Mouse (Mus musculus) T-helper 17 cell (primary cell): ENCODE measurements around the gene Pxmp4.

ENCODE experiments used
- in situ Hi-C, 2 experiments: fragments of 300-600 bp; cut with MboI, MseI; formaldehyde crosslinking; loops; 1 replicate in 1 of 2; 2 replicates in 1 of 2; pipeline ENCODE4 v1.15.1; 2025; ENCODE audit warnings: high pct_unique_total_duplicates in 2 of 2

The Pxmp4 gene

GRCm38 (mm10) chr2:154572996-154573395 lies 30.5 kb downstream of the Pxmp4 start:
- in situ Hi-C loops: no loop called here

GRCm38 (mm10) chr2:154571976-154572375 lies 31.5 kb downstream of the Pxmp4 start:
- in situ Hi-C loops: no loop called here

DNA sequence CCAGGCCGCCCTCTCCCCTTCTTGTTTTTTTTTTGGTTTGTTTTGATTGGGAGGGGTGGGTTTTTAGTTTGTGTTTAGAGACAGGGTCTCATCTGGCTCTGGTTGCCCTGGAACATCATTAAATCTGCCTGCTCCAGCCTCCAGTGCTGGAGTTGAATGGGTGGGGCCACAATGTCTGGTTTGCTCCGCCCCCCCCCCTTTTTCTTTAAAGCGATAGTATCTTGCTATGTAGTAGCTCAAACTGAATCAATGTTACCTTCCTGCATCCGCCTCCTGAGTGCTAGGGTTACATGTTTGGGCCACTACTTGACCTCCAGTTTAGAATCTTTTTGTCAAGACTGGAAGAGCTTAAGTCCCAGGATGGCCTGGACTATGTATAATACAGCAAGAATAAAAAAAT lies 32.2 kb downstream of the Pxmp4 start:
- in situ Hi-C loops: no loop called here

- in situ Hi-C loops: no loop called here
Observed at GRCm38 (mm10) chr2:154570666-154571065, 32.8 kb downstream of the Pxmp4 start.

DNA sequence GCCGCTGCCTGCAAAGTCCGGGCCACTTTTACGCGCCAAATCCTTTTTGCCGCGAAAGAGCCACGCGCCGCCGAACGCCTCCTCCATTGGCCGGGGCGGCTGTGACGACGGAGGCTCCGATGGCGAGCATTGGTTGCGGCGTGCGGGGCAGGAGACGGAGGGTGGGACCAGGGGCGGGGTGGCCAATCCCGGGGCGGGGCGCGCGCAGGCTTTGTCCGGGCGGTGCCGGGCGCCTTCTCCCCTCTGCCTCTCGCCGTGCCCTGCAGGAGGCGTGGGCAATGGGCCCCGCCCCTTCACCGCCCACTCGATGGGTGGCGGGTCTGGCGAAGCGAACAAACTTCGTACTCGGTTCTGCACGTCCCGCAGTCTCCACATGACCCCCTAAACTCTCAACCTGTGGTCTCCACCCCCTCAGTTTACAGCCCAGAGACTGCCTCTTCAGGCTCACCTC lies 33.6 kb downstream of the Pxmp4 start, which contains the start of gene E2f1:
Gene E2f1, minus strand, starts transcription at position 57 of the 451 bp plus-strand sequence.
- in situ Hi-C loops: no loop called here

DNA sequence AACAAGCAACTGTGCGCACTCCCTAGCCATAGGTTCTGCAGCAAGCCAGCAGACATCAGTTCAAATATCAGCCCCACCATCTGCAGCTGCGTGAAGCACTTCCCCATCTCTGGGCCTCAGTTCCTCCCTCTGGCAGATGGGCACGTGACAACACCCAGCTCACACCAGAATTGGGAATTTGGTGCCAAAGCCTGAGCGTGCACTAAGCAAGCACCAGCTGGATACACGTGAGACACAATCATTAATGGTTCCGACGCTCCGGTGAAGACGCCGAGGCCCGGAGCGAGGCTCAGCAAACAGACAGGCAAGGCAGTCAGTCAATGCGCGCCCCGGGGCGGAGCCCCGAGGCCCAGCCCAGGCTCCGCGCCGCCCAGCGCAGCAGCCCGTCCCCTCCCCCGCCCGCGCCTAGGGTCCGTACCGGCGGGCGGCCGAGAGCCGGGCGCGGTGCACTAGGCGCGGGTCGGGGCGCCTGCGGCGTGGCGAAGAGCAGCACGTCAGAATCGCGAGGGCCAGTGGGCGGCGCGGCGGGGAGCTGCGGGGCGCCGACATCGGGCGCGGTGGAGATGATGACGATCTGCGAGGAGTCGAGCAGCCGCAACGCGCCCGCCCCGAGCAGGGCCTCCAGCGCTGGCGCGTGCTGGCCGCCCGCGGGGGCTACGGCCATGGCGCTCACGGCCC lies 34.3 kb downstream of the Pxmp4 start:
- in situ Hi-C loops: no loop called here

DNA sequence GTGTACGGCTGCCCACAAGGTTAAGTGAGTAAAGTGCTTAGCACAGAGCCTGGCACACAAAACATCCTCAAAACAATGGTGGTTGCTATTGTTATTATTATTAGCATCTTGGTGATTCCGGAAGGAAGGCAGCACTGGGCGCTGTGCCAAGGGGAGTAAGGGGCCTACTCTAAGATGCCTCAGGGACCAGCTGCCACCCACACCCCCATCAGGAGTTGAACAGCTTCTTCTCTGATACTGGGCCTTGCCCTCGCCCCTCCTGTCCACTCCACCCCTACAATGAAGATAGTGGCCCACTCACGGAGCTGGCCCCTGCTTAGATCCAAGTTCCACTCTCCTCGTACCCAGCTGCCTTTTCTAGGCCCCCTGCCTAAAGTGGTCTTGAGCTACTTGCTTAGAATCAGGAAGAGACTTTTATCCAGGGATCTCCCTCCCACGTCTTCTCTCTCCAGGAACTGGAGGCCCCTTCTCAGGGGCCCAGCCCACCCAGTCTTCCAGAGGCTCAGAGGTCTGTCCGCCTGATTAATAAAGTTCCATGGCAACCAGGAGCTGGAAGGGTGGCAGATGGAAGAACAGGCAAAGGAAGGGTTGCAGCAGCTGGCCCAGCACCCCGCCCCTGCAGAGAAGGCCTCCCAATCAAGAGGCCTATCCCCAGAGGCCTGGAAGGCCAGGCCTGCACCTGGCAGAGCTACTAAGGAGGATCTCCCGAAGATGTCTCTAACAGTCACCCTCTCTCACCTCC lies 35.0 kb downstream of the Pxmp4 start:
- in situ Hi-C loops: no loop called here

DNA sequence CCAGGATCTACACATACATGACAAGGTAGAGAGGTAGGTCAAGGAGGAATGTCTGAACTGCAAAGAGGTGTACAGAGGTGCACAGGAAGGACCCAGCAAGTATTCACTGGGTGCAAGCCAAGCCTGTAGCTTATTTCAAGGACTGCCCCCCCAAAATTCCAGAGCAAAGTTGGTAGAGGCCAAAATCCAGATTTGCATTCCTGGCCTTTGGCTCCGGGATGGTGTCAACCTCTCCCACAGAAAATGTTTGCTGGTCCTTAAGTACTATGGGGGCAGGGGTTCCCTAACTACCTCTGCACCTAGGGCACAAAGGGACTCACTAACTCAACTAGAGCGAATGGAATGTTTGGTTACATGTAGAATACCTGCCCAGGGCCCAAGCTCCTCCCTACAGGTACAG lies 35.7 kb downstream of the Pxmp4 start:
- in situ Hi-C loops: no loop called here

DNA sequence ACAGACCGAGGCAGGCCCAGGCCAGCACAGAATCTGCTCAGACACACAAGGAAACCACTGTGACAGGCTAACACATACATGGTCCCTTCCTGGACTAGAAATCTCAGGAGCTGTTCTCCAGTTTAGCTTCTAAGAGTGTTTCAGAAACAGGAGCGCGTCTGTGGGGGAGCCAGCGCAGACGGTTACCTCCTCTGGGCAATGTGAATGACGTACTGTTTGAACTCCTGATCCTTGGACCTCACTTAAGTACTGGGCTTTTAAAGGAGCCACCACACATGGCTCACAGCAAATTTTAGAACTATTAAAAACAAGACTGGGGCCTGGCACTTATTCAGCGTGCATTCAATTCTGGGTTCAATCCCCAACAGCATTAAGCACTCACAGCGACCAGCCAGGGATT lies 36.9 kb downstream of the Pxmp4 start:
- in situ Hi-C loops: no loop called here

GRCm38 (mm10) chr2:154565562-154565961 lies 37.9 kb downstream of the Pxmp4 start:
- in situ Hi-C loops: no loop called here

DNA sequence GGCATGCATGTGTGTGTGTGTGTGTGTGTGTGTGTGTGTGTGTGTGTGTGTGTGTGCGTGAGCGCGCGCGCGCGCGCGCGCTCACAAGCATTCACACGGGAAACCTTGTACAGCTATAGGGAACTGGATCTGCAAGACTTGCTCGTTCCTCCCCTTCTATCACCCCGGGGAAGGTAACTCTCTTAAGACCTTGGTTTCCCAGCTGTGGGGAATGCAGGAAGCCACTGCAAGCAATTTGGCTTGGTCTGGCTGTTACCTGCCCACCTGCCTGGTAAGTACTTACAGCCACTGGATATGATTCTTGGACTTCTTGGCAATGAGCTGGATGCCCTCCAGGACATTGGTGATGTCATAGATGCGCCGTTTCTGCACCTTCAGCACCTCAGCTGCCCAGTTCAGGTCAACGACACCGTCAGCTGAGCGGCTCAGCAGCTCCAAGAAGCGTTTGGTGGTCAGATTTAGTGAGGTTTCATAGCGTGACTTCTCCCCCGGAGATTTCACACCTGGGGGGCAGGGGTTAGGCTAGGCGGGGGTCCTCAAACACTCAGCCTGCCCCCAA lies 39.8 kb downstream of the Pxmp4 start:
- in situ Hi-C loops: no loop called here

GRCm38 (mm10) chr2:154558264-154559039 lies 45.1 kb downstream of the Pxmp4 start, which contains the start of gene Necab3:
Necab3 (minus strand) TSS chr2:154558890.
- in situ Hi-C loops: no loop called here

DNA sequence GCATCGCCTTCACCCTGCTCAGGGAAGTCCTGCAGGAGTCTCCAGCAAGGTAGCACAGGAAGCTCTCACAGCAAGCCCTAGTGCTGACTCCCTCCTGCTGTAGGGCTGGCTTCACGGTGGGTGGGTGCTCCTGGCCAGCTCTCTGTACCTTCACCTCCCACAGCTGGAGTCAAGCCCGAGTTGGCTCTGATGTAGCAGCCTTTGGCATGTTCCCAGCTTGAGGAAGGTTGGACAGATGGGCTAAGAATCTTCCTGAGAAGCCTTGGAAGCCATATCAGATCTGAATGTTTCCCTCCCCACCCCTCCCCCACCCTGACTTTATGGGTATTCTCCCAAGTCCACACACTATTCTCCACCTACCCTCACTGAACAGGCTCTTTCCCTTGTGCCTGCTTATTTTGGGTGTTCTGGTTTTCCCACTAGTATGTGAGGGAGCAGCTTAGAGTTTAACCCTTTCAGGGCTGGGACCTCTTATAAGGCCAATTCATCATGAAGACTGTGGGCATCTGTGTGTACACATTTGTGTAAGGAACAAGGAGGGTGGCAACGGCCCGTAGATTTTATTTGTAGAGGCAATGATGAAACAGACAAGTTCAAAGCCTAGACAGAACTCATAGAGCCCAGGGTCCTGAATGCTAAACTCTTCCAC lies 46.2 kb downstream of the Pxmp4 start:
- in situ Hi-C loops: no loop called here

GRCm38 (mm10) chr2:154555235-154555634 lies 48.3 kb downstream of the Pxmp4 start:
- in situ Hi-C loops: no loop called here

- in situ Hi-C loops: no loop called here
Observed at GRCm38 (mm10) chr2:154552424-154552907, 51.0 kb downstream of the Pxmp4 start.

DNA sequence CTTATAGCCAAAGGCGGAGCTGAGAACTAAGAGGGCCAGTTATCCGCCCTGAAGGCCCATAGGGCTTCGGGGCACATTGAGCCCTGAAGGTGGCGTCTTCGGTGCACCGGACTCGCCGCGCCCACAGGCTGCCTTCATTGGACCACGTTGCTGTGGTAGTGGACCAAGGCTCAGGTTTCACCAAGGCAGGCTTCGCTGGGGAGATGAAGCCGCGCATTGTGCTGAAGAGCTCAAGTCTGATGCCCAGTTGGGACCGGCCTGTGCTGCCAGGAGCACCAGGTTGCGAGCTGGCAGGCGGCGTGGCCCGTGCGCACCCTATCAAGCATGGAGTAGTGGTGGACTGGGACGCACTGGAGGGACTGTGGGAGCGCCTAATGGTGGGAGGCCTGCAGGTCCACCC lies 51.6 kb downstream of the Pxmp4 start:
- in situ Hi-C loops: no loop called here

DNA sequence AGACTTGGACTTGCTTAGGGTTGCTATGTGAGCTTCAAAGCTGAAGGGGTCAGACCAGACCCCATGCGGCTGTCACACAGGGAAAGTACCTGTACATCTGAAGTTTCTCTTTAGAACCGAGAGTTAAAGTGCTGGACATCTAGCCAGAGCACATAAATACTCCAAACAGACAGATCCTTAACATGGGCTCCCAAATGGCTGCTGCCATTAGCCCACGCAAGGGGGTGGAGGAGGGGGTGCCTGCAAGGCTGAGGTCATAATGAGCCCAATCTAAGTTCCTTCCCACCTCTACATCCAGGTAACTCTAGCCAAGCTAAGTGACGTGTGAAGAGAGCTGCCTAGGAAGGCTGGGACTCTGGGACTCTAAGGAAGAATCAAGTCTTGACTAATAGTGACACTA lies 52.0 kb downstream of the Pxmp4 start, which contains the start of gene Actl10:
Gene Actl10, plus strand, starts transcription at position 301 of the 400 bp plus-strand sequence.
- in situ Hi-C loops: no loop called here

DNA sequence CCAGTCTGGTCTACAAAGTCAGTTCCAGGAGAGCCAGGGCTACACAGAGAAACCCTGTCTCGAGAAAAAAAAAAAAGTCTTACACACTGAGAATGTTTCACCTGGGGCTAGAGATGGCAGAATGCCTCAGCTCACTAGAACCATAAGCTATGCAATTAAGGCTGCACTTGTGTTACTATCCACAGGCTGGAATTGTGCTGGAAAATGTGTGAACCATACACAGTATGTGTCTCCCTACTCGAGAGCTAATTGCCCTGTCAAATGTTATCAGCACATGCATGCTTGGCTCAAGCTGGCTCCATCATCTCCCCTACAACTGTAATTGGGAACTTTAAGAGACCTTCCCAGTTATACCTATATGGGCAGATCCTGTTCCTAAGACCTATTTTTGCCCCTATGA lies 52.6 kb downstream of the Pxmp4 start:
- in situ Hi-C loops: no loop called here

GRCm38 (mm10) chr2:154549886-154550189 lies 53.7 kb downstream of the Pxmp4 start:
- in situ Hi-C loops: loop anchor here in 1 of 2 experiments (5.0 kb wide), 1 partner anchor 133 kb away; no protein-coding TSS in a partner anchor

DNA sequence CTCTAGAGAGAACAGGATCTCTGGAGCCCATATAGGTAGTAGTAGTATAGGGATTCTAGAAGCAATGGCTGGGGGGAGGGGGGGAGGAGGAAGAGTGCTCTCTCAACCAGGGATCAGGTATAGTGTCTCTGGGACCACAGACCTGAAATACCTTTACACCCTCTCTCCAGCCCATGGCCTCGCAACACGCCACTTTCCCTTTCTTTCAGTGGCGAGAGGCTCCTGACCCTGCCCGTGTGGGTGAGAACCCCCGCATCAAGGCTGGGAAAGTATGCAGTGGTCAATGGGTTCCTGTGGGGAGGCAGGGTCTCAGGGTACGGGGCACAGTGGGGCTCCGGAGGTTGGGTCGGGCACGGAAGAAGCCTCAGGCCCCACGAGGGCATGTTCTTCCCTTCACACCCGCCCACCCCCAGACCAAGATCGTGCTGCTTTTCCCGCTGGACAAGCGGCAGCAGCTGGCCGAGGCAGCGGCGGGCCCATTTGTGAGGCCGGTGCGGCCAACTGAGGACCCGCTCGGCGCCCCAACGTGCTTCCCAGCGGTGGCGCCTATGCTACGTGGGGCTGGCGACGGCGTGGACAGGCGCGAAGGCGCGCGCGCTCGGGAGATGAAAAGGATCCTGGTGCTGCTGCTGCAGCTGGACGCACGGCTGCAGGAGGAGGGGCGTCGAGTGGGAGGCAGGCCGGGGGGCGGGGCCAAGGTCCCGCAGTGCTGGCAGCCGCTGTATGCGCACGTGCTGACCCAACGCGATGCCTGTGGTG lies 54.2 kb downstream of the Pxmp4 start:
- in situ Hi-C loops: loop anchor here in 1 of 2 experiments (5.0 kb wide), 1 partner anchor 132 kb away; no protein-coding TSS in a partner anchor
